Mouse (Mus musculus): ENCODE data around the gene Eif3k.

Eif3k gene

DNA sequence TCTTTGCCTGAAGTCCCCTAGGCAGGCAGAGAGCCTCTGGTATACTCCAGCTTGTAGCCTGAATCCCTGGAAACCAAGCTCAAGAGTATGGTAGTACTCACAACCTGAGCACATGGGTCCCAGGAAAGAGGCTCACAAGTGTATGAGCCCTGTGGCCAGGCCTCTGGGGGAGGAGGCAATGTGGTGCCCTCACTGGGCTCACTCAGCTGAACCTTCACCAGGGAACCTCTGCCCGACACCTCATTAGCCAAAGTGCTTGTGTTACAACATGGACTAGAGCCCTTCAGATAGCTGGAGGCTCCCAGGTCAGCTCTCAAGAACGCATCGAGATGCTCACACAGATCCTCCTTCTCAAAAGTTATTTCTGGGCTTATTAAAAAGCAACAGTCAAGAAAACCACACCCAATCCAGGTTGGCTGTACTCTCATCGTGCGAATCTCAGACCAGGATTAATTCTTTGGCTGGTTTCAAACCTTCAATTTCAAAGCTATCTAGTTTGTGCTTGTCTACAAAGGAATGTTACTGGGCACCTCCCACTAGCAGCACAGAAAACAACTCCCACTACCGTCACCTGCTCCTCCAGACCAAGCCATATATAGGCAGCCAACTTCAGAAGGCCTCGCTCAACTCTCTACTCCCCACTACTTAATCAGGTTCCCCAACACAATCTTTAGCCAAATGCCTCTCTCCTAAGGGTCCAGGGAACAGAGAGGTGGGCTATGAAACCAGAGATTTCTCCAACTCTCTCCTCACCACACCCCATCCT is 42.1 kb downstream of the Eif3k start:
- DNase-seq (ENCODE audit: low spot score in 2 of 2) = no peak

DNA sequence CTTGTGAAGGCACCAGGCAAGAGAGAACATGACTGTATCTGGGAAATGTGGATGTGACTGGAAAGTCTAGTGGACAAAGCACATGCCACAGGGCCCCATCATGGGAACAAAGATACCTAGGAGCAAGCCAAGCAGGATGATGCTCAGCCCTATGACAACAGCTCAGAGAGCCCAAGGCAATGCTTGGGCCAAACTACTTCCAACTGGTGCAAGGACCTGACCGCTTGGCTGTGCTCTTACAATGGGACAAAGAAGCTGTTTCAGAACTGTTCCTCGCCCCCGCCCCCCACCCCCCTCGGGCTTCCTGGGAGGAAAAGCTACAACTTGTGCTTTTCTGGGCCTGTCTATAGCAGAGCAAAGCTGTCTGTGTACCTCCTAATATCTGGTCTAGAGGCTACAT is 43.0 kb downstream of the Eif3k start:
- no peak for DNase-seq (ENCODE audit: low spot score in 2 of 2)

DNA sequence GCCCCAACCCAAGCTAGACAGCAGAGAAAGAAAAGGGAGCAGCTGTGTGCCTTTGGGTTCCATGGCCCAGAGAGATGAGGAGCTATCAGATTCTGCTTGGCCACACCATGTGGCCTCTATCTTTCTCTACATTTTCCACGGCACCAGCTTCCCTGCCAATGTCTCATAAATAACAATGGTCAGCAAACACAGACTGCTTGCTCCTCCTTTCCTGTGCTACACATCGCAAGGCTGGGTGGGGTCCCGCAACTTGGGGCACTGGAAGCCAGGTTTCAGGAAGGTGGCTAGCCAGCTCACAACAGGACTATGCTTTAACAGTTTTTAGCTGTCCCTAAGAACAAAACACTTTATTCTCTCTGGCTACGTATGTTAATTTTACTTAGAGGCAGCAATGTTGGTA is 44.9 kb downstream of the Eif3k start:
- DNase-seq (ENCODE audit: low spot score in 2 of 2) = no peak

DNA sequence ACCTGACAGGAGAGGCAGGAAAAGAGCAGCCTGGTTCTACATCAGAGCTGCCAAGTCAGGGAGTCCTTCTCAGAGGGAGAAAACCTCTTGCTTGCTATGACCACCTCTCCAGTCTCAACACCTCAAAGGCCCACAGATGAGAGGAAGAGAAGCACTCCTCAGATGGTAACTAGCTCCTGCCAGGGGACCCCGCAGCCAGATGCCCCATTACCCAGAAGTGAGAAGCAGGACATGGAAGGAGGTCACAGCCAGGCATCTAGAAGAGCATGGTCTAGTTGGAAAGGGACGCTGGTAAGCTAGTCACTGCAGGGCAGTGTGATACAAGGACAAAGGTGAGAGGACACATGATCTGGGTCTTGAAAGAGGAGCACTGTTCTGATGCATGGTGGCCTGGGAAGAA is 47.8 kb downstream of the Eif3k start:
- no peak for DNase-seq (ENCODE audit: low spot score in 2 of 2)

DNA sequence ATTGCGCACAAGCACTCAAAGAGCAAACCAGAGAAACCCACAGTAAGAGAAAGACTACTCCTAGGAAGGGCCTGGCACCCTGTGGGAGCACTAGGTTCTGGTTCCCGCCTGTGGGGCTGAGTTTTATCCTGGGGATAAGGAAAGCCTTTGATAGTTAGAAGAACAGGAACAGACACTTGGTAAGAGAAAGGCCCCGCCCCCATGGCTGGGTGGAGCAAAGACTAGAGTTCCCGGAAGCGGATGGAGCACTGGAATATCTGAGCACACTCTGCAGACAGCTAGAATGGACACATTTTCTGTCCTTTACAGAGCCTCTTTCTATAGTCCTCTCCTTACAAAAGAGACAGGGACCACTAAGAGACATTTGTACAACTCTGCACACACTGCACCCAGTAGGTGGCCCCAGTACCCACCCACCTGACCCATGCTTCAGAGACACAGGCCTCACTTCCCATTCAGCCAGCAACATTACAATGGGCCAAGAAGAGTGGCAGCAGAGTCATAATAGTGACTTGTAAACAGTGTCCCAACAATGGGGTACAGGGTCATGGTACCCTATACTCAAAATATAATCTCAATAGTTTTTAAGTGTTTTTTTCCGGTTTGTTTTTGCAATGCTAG is 49.1 kb downstream of the Eif3k start:
- DNase-seq (ENCODE audit: low spot score in 2 of 2) = no peak

DNA sequence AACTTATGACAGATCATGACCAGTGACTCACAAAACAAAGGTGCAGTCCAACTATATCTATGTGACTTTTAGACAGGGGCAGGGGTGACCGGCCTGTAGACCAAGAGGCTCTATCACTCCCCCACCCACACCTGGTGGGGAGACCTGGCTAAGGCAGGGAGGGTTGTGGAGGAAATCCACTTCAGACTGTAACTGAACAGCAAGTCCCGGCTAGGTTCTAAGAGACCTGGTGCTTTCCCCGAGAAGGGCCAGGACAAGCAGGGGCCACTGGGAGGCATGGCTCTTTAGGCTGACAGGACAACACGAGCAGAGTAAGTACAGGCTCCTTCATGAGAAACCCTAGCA is 50.0 kb downstream of the Eif3k start:
- DNase-seq (ENCODE audit: low spot score in 2 of 2) = no peak

DNA sequence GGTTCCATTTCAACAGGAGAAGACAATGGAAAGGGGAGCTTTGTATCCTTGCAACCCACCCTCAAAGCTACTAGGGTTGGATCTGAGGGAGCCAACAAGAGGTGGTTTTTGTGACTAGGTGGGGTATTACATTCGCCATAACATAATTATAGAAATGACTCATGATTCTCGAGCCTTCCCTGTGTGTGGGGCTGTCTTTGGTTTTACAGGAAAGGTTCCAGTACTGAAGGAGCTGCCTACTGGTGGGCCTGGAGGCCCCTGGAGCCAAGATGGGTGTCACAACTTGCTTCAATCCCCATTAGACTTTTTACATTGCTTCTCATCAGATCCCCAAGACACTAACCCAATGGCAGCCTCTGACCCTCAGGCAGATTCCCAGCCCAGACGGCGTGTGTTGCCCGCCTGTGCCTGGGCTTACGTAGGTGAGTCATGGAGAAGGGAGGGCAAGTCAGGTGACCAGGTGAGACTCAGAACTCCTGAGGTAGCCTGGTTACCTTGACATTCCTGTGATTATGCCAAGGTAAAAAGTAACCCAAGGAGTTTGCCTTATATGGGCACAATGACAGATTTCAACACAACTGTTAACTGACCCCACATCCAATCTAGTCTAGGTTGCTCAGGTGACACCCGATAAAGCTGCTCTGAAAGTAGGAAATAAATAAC is 50.5 kb downstream of the Eif3k start:
- DNase-seq (ENCODE audit: low spot score in 2 of 2) = no peak

DNA sequence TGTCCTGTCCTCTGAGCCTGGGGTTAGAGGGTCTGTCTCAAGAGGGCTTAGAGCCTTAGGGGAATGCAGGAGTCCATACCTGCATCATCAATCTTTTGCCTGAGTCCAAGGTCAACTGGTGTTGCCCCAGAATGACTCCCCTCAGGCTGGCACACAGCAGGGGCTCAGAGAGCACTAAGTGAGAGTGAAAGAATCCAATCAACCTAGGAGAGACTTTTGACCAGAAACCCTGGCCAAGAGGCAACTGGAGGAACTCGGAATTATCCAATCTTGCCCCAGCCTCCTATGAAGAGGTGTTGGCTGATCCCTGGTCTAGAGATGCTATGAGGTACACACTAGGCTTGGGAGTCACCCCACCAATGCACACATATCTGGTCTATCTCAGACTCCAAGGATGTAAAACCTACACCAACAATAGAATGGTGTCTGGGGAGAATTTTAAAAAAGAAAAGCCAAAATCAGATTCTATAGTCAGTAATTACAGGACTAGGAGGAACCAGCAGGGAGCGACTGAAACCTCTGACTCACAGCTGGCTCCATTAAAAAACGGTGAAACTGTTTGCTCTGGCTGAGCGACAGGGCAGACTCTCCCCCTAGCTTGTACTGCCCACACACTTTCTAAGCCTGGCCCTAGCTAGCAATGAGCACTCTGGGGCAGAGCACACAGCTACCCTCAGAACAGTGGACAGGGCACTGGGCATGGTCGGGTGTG is 51.2 kb downstream of the Eif3k start:
- DNase-seq (ENCODE audit: low spot score in 2 of 2) = no peak

DNA sequence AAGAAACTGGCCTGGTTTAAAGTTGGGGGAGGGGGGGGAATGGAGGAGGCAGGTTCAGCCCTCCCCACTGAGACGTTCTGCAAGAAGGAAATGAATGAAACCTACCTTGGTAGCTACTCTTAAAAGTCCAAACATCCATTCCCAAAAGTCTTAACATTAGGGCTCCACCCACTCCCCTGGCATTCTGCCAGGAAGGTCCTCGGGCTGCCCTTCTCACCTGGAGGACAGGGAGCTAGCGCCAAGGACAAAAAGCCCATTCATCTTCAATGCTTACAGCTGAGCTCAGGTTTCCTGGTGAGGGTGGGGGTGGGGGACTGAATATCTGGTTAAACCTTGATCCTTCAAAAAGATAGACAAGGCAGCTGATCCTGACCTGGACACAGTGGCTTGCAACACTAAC is 52.3 kb downstream of the Eif3k start:
- DNase-seq (ENCODE audit: low spot score in 2 of 2) = no peak

DNA sequence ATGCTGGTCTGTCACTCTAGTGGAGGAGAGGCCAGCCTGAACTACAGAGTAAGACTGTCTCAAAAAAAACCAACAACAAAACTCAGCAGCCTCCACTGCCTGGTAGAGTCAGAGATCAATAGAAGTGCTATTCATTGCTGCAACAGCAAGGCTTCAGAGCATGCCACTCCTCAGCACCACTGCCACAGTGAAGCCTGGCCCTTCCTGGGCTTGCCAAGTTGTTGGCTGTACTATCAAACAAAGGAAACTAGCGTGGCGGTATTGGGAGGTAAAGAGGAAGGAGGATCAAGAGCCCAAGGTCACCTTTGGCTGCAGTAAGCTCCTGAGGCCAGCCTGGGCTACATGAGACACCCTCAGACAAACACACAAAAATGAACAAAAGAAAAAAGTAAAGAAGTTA is 55.5 kb downstream of the Eif3k start:
- DNase-seq (ENCODE audit: low spot score in 2 of 2) = no peak

DNA sequence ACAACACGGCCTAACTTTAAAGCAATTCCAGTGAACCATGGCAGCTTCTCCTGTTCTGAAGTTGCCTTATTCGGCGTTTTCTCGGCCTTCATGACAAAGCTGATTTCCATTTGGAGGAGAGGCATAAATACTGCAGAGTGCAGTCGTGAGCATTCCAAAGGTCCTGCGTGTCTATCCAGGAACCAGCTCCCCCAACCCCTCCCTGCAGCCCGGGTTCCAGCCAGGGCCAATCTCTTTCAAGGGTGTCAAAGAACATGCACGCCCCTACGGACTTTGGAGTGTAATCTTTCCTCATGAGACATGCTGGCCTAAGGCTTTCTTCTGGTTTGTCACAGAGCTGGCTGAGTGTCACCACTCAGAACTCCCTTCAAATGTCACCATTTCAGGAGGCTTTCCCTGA is 56.3 kb downstream of the Eif3k start:
- DNase-seq (ENCODE audit: low spot score in 2 of 2) = peak; percentile 80 to 85

DNA sequence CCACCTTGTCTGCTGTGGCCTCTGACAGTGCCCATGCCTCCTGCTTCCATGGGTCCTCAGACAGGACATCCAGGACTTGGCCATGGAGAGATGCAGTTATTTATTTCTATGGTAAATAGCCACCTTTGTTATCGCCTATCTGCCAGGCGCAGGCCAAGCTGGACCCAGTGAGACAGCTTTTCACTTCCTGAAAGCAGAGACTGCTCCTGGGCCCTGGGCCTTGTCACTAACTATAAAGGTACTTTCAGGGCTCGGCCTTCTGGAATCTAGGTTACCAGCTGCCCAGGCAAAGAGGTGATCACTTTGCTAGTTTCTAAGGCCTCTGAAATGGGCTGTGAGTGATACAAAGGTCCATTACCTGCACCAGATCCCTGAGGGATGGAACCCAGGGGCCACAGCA is 56.9 kb downstream of the Eif3k start:
- no peak for DNase-seq (ENCODE audit: low spot score in 2 of 2)

DNA sequence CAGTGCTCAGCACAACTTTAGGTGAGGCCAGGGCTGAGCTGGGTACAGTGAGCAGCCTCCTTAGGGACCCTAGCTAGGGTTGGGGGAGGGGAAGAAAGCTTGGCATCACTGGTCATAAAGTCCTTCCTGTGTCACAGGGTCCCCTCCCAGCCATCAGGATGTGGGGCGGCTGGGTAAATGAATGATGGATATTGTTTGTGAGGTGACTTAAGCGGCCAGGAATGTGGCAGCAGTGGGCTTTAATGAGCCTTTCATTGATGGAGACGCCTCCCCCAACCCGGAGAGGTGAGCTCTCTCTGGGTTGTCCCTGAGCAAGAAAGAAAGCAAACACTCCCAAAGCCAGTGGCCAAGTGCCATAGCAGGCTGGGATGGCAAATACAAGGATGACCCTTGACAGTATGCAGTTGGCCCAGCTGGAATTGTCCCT is 57.8 kb downstream of the Eif3k start:
- DNase-seq (ENCODE audit: low spot score in 2 of 2) = peak; percentile 58 to 75

DNA sequence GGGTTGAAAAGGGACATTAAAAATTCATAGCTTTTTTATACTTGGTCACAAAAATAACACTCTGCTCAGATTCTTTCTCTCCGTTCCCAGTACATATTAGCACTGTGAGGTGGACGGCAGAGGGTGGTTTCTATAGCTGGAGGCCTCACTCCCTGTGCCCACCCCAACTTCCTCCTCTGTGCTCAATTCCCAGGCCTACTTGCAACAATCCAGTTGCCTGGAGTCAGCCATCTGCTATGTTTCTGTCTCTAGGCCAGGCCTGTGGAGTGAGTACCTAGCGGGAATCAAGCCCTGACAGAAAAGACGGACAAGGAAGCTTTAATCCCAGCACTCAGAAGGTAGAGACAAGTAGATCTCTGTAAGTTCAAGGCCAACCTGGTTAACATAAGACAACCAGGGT is 59.1 kb downstream of the Eif3k start:
- DNase-seq (ENCODE audit: low spot score in 2 of 2) = no peak

DNA sequence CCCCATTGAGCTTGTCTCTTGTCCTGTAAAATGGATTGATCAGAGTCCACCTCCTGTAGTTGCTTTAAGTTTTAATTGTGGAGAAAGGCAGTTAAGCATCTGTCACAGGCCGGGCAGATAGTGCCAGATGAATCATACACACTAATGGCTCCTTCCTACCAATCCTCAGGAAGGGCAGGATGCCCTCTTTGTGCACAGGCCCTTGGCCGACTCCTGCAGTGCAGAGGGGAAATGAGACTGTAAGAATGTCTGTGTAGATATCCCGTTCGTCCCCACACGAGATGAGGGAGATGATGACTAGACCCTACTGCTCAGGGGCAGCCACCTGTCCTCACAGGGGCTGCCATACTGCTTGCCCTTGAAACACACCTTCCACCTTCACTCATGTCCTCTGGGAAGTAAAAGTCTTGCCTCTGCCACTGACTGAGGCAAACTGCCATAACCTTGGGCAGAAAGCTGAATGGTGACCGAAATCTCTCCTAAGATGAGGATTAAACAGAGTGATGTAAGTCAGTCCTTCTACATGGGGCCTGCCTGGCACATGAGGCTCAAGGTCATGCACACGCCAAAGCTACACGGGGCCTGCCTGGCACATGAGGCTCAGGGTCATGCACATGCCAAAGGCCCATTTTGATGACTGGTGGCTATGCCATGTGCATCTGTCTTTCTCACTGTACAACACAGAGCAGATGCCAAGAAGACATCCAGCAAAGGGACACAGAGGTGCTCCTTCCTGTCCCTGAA is 59.8 kb downstream of the Eif3k start:
- no peak for DNase-seq (ENCODE audit: low spot score in 2 of 2)

Data from heart, adult 9 months (tissue).